Mouse (Mus musculus): ENCODE measurements around the gene Ndufc2.

GRCm38 (mm10) chr7:97429705-97430104, 29.9 kb downstream of the Ndufc2 start:
- TF ChIP-seq CTCF (IDR thresholded peaks at IDR 0.05; ENCODE audit: control insufficient read depth, insufficient read depth, insufficient replicate concordance, low read depth, low read length) (no peak), POLR2A (IDR thresholded peaks at IDR 0.05; ENCODE audit: control insufficient read depth, low read depth, low read length) (no peak)

All from testis, adult 2 months (tissue).